Mouse (Mus musculus): ENCODE measurements at regions not wholly inside any gene's neighbourhood (a gene's known extent, or its start where the extent isn't known, plus 50 kb on each side); places are given as distances from the start of the nearest gene placed in this dataset.
"Not testable (repeated sequence)": the region's sequence is repeated elsewhere in the genome, so short reads cannot be mapped to it uniquely, and the experiment has no call there.

GRCm38 (mm10) chr10:22556401-22556800, 88.4 kb upstream of the Slc2a12 start:
- POLR2A ChIA-PET; CTCF ChIA-PET; in situ Hi-C loops (cut with MboI; ENCODE audit: low pct_unique_long_range_greater_than_20kb); DNase-seq (ENCODE audit: low read depth, low spot score); H3K27me3 ChIP-seq; ATAC-seq: not testable (repeated sequence)

GRCm38 (mm10) chr10:22569250-22570010, 75.4 kb upstream of the Slc2a12 start:
- DNase-seq (ENCODE audit: low read depth, low spot score); CTCF ChIA-PET; H3K27me3 ChIP-seq; POLR2A ChIA-PET: not testable (repeated sequence)
- ATAC-seq: peak; percentile 86
- in situ Hi-C loops (cut with MboI; ENCODE audit: low pct_unique_long_range_greater_than_20kb): loop anchor here (5.0 to 10.0 kb wide), 2 partner anchors 77 to 415 kb away; partner anchors contain the start of genes H60b and Raet1e

- DNase-seq (ENCODE audit: low read depth, low spot score); CTCF ChIA-PET; POLR2A ChIA-PET; in situ Hi-C loops (cut with MboI; ENCODE audit: low pct_unique_long_range_greater_than_20kb); ATAC-seq; H3K27me3 ChIP-seq: not testable (repeated sequence)
These were observed 70.8 kb upstream of the Slc2a12 start for GRCm38 (mm10) chr10:22574048-22574447.

GRCm38 (mm10) chr10:22579426-22579825, 65.4 kb upstream of the Slc2a12 start:
- DNase-seq (ENCODE audit: low read depth, low spot score); POLR2A ChIA-PET; H3K27me3 ChIP-seq; in situ Hi-C loops (cut with MboI; ENCODE audit: low pct_unique_long_range_greater_than_20kb); ATAC-seq: not testable (repeated sequence)
- CTCF ChIA-PET: interaction anchor here (1.0 to 1.2 kb wide), 2 partner anchors 142 to 196 kb away, joined by 3 read pairs; no protein-coding TSS in a partner anchor
- TF ChIP-seq CTCF (IDR thresholded peaks at IDR 0.05): peak; percentile 75

GRCm38 (mm10) chr10:22581300-22581699, 63.5 kb upstream of the Slc2a12 start:
- H3K27me3 ChIP-seq; ATAC-seq; DNase-seq (ENCODE audit: low read depth, low spot score); POLR2A ChIA-PET: not testable (repeated sequence)
- in situ Hi-C loops (cut with MboI; ENCODE audit: low pct_unique_long_range_greater_than_20kb): loop anchor here (5.0 to 10.0 kb wide), 2 partner anchors 104 to 494 kb away; no protein-coding TSS in a partner anchor
- CTCF ChIA-PET: interaction anchor here (1.5 to 1.6 kb wide), 3 partner anchors 101 to 195 kb away, joined by 3 to 4 read pairs (median 3); no protein-coding TSS in a partner anchor

DNA sequence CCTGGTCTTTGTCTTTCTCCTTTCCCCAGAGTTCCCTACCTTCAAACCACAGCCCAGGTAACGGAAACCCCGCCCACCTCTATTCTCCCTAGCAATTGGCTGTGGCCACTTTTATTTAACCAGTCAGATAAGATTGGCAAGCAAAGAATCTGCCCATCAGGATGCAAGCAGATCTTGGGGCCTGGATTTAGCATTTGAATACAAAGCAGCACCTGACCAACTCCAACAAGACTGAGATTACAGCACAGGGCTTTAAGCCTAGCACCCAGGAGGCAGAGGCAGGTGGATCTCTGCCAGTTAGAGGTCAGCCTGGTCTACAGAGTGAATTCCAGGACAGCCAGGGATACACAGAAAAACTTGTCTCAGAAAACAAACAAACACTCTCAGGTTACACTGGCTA, 61.5 kb upstream of the Slc2a12 start:
- CTCF ChIA-PET; H3K27me3 ChIP-seq; ATAC-seq; DNase-seq (ENCODE audit: low read depth, low spot score); POLR2A ChIA-PET: not testable (repeated sequence)
- in situ Hi-C loops (cut with MboI; ENCODE audit: low pct_unique_long_range_greater_than_20kb): loop anchor here (5.0 to 10.0 kb wide), 2 partner anchors 106 to 491 kb away; no protein-coding TSS in a partner anchor

- in situ Hi-C loops (cut with MboI; ENCODE audit: low pct_unique_long_range_greater_than_20kb): loop anchor here (10.0 kb wide), 1 partner anchor 486 kb away; no protein-coding TSS in a partner anchor
- H3K27me3 ChIP-seq; ATAC-seq; POLR2A ChIA-PET; DNase-seq (ENCODE audit: low read depth, low spot score); CTCF ChIA-PET: not testable (repeated sequence)
- TF ChIP-seq CTCF (IDR thresholded peaks at IDR 0.05): peak; percentile 38
These were observed 56.2 kb upstream of the Slc2a12 start for GRCm38 (mm10) chr10:22588587-22588986.

DNA sequence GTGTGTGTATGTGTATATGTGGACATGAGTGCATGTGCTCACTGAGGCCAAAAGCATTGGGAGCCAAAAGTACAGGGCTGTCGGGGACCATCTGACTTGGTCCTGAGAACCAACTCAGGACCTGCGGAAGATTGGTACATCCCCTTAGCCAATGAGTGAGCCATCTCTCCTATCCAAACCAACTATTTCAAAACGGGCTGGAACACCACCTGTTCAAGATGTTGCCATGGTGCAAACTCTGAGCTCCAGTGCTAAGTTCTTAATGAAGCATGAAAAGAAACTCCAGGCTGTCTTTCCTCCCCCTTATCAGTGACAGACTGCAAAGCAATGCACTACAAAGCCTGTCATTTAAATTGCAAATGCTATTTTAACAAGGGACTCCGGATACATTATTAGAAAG, 53.1 kb upstream of the Slc2a12 start:
- CTCF ChIA-PET; POLR2A ChIA-PET; DNase-seq (ENCODE audit: low read depth, low spot score); in situ Hi-C loops (cut with MboI; ENCODE audit: low pct_unique_long_range_greater_than_20kb); H3K27me3 ChIP-seq: not testable (repeated sequence)
- ATAC-seq: peak; percentile 62

- H3K27me3 ChIP-seq; CTCF ChIA-PET; DNase-seq (ENCODE audit: low read depth, low spot score); in situ Hi-C loops (cut with MboI; ENCODE audit: low pct_unique_long_range_greater_than_20kb); POLR2A ChIA-PET: not testable (repeated sequence)
- peak; percentile 17 for ATAC-seq
These were observed 52.6 kb upstream of the Slc2a12 start for GRCm38 (mm10) chr10:22592189-22592603.

DNA sequence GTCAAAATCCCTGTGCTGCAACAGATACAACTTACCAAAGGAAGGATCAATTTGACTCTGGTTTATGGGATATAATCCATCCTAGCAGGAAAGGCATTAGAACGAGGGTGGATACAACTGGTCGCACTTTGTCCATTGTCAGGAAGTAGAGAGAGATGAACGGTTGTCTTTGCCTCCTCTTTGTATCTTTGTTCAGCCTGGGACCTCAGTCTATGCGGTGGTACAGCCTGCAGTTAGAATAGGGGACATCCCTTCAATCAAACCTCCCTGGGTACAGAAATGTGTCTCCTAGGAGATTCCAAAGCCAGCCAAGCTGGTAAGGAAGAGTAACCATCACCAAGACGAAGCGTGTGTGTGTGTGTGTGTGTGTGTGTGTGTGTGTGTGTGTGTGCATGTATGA, 52.1 kb upstream of the Slc2a12 start:
- ATAC-seq; H3K27me3 ChIP-seq; DNase-seq (ENCODE audit: low read depth, low spot score); CTCF ChIA-PET; in situ Hi-C loops (cut with MboI; ENCODE audit: low pct_unique_long_range_greater_than_20kb); POLR2A ChIA-PET: not testable (repeated sequence)

Data from Patski (cell line).